Mouse (Mus musculus) ES-E14 (cell line): ENCODE data around the gene Cmss1.

Experiments
- CHD2 ChIP-seq: IDR thresholded peaks from 2 replicates; pipeline ENCODE4 v1.6.1; 2014; ENCODE audit warnings: mild to moderate bottlenecking, low read depth, low read length, inconsistent platforms
- ZNF384 ChIP-seq: IDR thresholded peaks from 2 replicates; pipeline ENCODE4 v1.6.1; 2012; ENCODE audit warnings: low read depth, low read length, inconsistent platforms

GRCm38 (mm10) chr16:57434640-57435039, 172.0 kb downstream of the Cmss1 start:
- TF ChIP-seq ZNF384: no peak
- no peak for TF ChIP-seq CHD2
